Mouse (Mus musculus) megakaryocyte-erythroid progenitor cell, adult 5-6 weeks (primary cell): ENCODE measurements at regions not wholly inside any gene's neighbourhood (a gene's known extent, or its start where the extent isn't known, plus 50 kb on each side); places are given as distances from the start of the nearest gene placed in this dataset.

ENCODE experiments used
- ATAC-seq: replicated peaks from 2 replicates; pipeline ENCODE4 v1.8.0; 2016; ENCODE audit warnings: mild to moderate bottlenecking, inconsistent platforms; ENCODE audit not compliant: severe bottlenecking, poor library complexity, low FRiP score, low TSS enrichment

DNA sequence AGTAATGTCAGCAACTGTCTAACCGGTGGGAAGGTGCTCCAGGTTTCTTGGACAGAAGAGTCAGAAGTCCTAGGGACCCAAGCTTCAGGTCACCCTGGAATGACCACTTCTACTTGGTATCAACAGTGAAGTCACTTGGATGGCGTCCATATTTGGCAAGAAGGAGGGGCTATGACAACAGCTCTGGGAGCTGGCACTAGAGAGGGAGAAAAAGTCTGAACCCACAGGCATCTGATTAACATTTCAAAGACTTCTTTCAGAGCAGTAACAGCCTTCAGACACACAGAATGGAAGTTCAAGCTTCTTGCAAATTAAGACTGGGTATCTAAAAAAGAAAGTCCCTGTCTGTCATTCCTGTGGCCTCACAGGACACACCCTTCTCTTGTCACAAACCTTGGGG is 124.4 kb downstream of the Polr2m start:
- ATAC-seq = no peak

DNA sequence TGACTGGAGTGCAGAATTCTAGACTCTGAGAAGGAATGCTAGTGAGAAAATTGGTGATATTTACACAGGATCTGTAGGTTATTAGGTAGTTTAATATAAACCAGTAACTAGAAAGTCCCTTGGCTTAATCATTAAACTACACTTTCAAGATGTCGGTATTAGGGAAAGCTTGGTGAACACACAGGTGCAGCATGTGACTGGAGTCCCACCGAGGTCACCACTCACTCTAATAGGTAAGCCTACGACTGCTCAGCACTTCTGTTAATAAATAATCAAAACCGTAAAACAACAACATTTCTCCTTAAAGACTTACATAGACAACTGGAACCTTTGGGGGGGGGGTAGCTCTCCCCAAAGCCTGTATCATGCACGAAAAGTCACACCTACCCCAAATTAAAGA is 125.1 kb downstream of the Polr2m start:
- ATAC-seq = no peak

DNA sequence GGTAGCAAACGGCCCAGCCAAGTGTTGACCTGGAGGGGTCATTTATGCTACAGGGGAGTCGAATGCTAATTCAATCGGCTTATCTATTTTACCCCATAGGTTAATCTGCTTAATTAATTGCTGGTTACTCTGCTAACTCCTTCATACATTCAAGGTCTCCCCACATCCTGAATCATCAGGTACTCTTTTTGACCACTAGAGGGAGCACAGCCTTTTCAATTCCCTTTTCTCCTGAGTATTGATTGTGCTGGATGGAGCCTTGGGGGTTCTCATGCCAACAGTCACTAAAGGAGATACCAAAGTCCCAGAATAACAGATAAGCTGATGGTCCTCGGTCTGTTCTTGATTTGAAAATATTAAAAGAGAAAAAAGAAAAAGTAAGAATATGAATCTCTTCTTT is 126.8 kb downstream of the Polr2m start:
- 0 out of 2 replicates have a peak, but pooled peaks have one; percentile 41 for ATAC-seq

DNA sequence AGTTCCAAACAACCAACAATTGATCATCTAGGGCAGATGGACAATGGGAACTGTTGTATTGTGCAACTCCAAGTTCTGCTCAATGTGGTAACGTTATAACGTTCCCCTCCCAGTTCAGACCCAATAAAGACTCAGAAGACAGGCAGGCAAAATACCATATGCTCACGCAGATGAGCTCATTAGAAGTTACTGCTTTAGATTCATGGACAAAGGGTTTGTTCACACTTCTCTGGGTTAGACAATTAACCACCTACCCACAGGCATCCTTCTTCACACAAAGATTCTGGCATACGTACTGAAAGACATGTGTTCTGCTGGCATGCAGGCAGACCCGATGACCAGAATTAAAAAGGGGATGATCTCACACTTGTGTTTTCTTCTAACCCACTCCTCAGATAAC is 130.0 kb downstream of the Polr2m start:
- ATAC-seq = no peak
